Mouse (Mus musculus) forebrain, postnatal 0 days (tissue): ENCODE results near the gene Tigar. TPM values are rescaled to one million over a fixed set of nuclear protein-coding genes. Genes with fewer than 3 reads are reported as not detected.

Source experiments
- ATAC-seq: fragments of 200-750 bp; cut with Nextera tagmentation; 2 replicates; pipeline ENCODE4 v1.8.0; 2017; ENCODE audit warnings: mild to moderate bottlenecking, moderate library complexity
- DNase-seq: peaks from one replicate; pipeline ENCODE4 v3.0.0-alpha.2; 2015
- H3K27ac ChIP-seq: fragments of 300-500 bp; sonication (generic); 2 replicates; pipeline ENCODE4 v1.5.1; 2014; ENCODE audit warnings: low read depth, mild to moderate bottlenecking, antibody characterized with exemption, low read length, moderate library complexity, mixed read lengths
- H3K27me3 ChIP-seq: fragments of 300-500 bp; sonication (generic); 2 replicates; pipeline ENCODE4 v1.6.1; 2014; ENCODE audit warnings: mild to moderate bottlenecking, low read length, mixed read lengths; ENCODE audit not compliant: insufficient read depth
- H3K36me3 ChIP-seq: fragments of 300-500 bp; sonication (generic); 2 replicates; pipeline ENCODE4 v1.6.1; 2014; ENCODE audit warnings: mild to moderate bottlenecking, moderate library complexity; ENCODE audit not compliant: insufficient read depth
- H3K4me1 ChIP-seq: fragments of 300-500 bp; sonication (generic); 2 replicates; pipeline ENCODE4 v1.6.1; 2014; ENCODE audit warnings: antibody characterized with exemption; ENCODE audit not compliant: insufficient read depth
- H3K4me2 ChIP-seq: fragments of 300-500 bp; sonication (generic); 2 replicates; pipeline ENCODE4 v1.6.1; 2014; ENCODE audit warnings: low read depth, mild to moderate bottlenecking, moderate library complexity
- H3K4me3 ChIP-seq: fragments of 300-500 bp; sonication (generic); 2 replicates; pipeline ENCODE4 v1.5.1; 2014; ENCODE audit warnings: low read depth, low read length, mixed read lengths
- H3K9ac ChIP-seq: fragments of 300-500 bp; sonication (generic); 2 replicates; pipeline ENCODE4 v1.6.1; 2014; ENCODE audit warnings: mild to moderate bottlenecking
- H3K9me3 ChIP-seq: fragments of 300-500 bp; sonication (generic); 2 replicates; pipeline ENCODE4 v1.6.1; 2016; ENCODE audit warnings: low read length
- CTCF ChIP-seq: sonication (generic); IDR thresholded peaks from 2 replicates; pipeline ENCODE4 v1.5.1; 2016; ENCODE audit warnings: antibody characterized with exemption, control low read depth, low read depth
- WGBS: fragments of 180-500 bp; shearing (Covaris S2); extraction: QIAGEN DNeasy Blood & Tissue Kit; methylation state at CpG from one replicate; pipeline ENCODE4 v1.1.7; 2014; 5-methylcytosine and 5-hydroxymethylcytosine counted together
- polyA plus RNA-seq: library from polyadenylated mRNA; unstranded; fragments of >200 nt; fragmentation: Nextera tagmentation; extraction: Ambion mirVana; gene quantifications from 2 replicates; pipeline ENCODE4 v1.2.1, GENCODE M21; 2015
- total RNA-seq: library from RNA; depleted of rRNA; stranded (reverse); fragments of >200 nt; gene quantifications from 2 replicates; pipeline ENCODE4 v1.2.3, GENCODE M21; 2014

Gene Tigar
- total and polyA plus RNA-seq, 2 experiments from 2014 or later: 6.8 to 9.3 TPM

DNA sequence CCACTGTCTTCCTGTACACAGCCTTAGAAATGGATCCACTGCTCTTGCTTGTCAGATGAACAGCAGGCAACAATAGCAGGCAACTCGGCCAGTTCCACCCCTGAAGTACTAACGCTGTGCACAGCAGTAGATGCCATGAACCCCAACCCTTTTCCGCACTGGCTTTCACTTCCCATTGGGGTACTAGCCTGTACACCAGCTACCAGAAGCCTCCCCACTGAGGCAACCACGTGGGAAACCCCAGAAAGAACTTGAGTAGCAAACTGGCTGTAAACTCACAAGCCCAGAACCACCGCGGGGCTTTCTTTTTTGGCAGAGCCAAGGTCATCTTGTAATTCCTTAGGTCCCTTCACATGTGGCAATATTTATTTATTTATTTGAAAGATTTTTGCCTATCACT is 27.5 kb downstream of the Tigar start:
- H3K4me2 ChIP-seq: no peak overlapping the region
- H3K9me3 ChIP-seq: no peaks in the 10 kb centered on the region
- H3K27me3 ChIP-seq: no peaks in the 10 kb centered on the region
- TF ChIP-seq CTCF: no peak
- DNase-seq (no peak), ATAC-seq (no peak)
- H3K4me1 ChIP-seq: no peaks in the 10 kb centered on the region
- H3K9ac ChIP-seq: no peak overlapping the region
- H3K36me3 ChIP-seq: no peaks in the 10 kb centered on the region
- whole genome bisulfite sequencing: 69% methylated on average over 6 of the region's 6 CpGs
- no peak overlapping the region for H3K4me3 ChIP-seq
- no peak overlapping the region for H3K27ac ChIP-seq

DNA sequence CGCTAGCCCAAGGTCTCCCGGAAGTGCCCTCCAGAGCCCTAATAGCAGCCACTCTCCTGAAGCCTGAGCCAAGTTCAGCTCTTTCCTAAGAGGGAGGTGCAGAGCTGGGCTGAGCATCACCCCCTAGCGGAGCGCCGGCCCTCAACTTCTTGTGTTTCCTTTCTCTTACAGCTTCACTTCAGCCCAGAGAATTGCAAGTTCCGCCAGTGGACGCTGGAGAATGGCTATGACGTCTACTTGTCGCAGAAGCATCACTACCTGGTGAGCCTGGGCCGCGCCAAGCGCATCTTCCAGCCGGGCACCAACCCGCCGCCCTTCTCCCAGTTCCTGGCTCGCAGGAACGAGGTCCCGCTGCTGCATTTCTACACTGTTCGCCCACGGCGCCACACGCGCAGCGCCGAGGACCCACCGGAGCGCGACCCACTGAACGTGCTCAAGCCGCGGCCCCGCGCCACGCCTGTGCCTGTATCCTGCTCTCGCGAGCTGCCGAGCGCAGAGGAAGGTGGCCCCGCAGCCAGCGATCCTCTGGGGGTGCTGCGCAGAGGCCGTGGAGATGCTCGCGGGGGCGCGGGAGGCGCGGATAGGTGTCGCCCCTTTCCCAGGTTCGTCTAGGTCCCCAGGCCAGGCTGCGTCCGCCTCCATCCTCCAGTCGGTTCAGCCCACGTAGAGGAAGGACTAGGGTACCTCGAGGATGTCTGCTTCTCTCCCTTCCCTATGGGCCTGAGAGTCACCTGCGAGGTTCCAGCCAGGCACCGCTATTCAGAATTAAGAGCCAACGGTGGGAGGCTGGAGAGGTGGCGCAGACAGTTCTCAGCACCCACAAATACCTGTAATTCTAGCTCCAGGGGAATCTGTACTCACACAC is 29.3 kb downstream of the Tigar start:
- Histone ChIP-seq H3K4me3 (peak overlapping the region; percentile 56), H3K27ac (peak overlapping the region; percentile 83), H3K9me3 (no peaks in the 10 kb centered on the region), H3K4me1 (no peaks in the 10 kb centered on the region), H3K4me2 (peak overlapping the region; percentile 81), H3K27me3 (no peaks in the 10 kb centered on the region), H3K36me3 (no peaks in the 10 kb centered on the region), H3K9ac (peak overlapping the region; percentile 80)
- ATAC-seq: peak; percentile 93
- peak; percentile 87 for DNase-seq
- peak; percentile 77 for TF ChIP-seq CTCF
- WGBS: under 1% methylated on average over 54 of the region's 59 CpGs

DNA sequence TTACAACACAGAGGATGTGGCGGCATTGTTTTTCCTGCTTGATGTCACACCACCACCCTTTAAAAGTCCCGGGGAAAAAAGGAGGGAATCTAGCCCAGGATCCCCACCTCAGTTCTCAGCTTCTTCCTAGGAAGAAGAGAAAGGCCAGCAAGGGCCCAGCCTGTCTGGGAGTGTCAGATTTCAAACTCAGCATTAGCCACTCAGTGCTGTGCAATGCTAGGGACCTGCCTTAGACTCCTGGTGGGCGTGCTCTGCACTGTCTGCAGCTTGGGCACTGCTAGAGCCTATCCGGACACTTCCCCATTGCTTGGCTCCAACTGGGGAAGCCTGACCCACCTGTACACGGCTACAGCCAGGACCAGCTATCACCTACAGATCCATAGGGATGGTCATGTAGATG is 36.5 kb downstream of the Tigar start, which contains the start of gene Fgf23:
TSS of gene Fgf23 (plus strand) at position 86 of the 400 bp plus-strand sequence.
- no peak within 1 kb of the TSS for H3K27ac ChIP-seq
- H3K27me3 ChIP-seq: no peaks in the 10 kb centered on the region
- DNase-seq: no peak
- H3K4me3 ChIP-seq: no peak within 1 kb of the TSS
- no peaks in the 10 kb centered on the region for H3K9me3 ChIP-seq
- 12% methylated on average over 5 of the region's 5 CpGs for WGBS
- H3K4me2 ChIP-seq: no peak within 1 kb of the TSS
- no peaks in the 10 kb centered on the region for H3K4me1 ChIP-seq
- no peak for ATAC-seq
- no peaks in the 10 kb centered on the region for H3K36me3 ChIP-seq
- TF ChIP-seq CTCF: no peak
- H3K9ac ChIP-seq: no peak within 1 kb of the TSS

DNA sequence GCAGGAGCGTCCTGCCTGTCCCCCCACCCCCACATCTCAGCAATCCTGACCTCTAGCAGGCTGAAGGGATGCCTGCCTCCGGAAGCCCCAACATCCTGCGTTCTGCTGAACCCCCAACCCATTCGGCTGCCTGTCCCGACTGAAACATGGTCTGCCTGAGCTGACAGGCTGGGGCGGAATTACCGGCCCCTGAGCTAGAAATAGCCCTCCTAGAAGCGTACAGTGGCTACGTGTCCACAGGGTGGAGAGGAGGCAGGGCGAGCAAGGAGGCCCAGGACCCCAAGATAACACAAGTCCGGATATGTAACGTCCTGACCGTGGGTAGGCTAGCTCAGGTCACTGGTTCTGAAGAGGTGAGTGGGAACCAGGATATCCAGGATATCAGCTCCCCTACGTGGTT is 44.5 kb downstream of the Tigar start:
- ATAC-seq (no peak), DNase-seq (no peak)
- Histone ChIP-seq H3K36me3 (no peaks in the 10 kb centered on the region), H3K27me3 (no peaks in the 10 kb centered on the region), H3K4me2 (peak overlapping the region; percentile 10; the same call in 1 of the 2 replicates), H3K27ac (no peak overlapping the region), H3K9me3 (no peaks in the 10 kb centered on the region), H3K4me1 (no peaks in the 10 kb centered on the region), H3K9ac (no peak overlapping the region), H3K4me3 (no peak overlapping the region)
- WGBS: 10% methylated on average over 14 of the region's 14 CpGs
- TF ChIP-seq CTCF: no peak

DNA sequence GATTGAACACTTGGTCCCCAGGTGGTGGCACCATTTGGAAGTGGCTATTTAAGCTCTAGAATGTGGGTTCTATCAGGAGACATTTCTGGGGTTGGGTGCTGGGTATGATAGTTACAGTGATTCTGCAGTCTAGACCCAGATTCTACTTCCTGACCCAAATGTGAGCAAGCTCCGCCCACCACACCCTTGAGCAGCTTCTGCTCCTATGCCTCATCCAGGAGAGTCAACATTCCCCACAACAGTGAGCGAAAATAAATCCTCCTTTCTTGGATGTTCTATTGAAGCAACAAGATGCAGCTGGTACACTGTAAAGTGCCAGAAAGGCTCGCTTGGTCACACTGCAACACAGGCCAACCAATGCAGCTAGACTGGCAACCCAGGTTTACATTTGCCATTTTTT is 45.4 kb downstream of the Tigar start:
- no peaks in the 10 kb centered on the region for H3K36me3 ChIP-seq
- ATAC-seq (no peak), DNase-seq (no peak)
- H3K9me3 ChIP-seq: no peaks in the 10 kb centered on the region
- H3K4me3 ChIP-seq: no peak overlapping the region
- no peak for TF ChIP-seq CTCF
- 72% methylated on average over 3 of the region's 3 CpGs for WGBS
- H3K9ac ChIP-seq: no peak overlapping the region
- H3K4me1 ChIP-seq: no peaks in the 10 kb centered on the region
- H3K27ac ChIP-seq: no peak overlapping the region
- no peaks in the 10 kb centered on the region for H3K27me3 ChIP-seq
- H3K4me2 ChIP-seq: no peak overlapping the region

DNA sequence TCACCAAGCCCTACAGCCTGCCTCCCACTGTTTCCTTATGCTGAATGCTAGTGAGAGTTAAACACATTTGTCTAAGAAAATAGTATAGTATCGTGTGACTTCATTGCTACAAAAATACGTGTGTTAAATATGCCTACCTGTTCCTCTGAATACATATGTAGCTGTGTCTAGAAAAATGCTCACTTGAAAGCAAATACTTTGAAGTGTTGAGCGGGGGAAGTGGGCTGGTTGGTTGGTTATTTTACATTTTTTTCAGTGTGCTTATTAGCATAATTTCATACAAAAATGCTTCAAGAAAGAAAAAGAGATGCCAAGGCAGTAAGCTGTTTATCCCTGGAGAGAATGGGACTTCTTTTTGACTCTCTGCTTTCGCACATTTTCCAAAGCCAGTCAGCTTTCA is 49.4 kb downstream of the Tigar start:
- no peak overlapping the region for H3K4me3 ChIP-seq
- H3K9ac ChIP-seq: no peak overlapping the region
- no peak overlapping the region for H3K27ac ChIP-seq
- no peak overlapping the region for H3K4me2 ChIP-seq
- H3K4me1 ChIP-seq: no peaks in the 10 kb centered on the region
- DNase-seq (no peak), ATAC-seq (0 out of 2 replicates have a peak, but pooled peaks have one; percentile 23)
- H3K36me3 ChIP-seq: no peaks in the 10 kb centered on the region
- H3K27me3 ChIP-seq: no peaks in the 10 kb centered on the region
- 63% methylated on average over 4 of the region's 4 CpGs for WGBS
- no peak for TF ChIP-seq CTCF
- no peaks in the 10 kb centered on the region for H3K9me3 ChIP-seq

DNA sequence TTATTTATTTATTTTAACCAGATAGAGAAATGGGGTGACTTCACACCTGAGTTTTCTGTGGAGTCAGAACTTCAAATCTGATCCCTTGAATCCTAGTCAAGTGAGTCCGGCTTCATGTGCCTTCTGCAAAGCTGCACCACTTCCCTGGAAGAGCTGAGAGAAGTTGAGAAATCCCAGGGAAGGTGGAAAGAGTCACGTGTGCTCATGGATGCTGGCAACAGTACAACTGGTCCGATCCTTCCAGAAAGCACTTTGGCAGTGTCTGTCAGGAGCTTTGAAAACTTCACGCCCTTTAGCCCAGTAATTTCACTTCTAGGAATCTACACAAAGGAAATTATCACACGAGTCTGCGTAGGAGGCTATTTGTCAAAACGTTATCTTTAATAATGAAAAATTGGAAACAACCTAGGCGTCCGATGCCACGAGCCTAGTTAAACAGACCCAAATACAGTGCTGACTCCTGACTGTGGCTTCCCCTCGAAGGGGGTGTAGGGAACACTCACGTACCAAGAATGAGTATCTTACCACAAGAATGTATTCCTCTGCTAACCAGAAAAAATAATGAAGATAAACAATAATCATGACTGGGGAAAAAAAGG is 52.3 kb downstream of the Tigar start:
- no peak for TF ChIP-seq CTCF
- 63% methylated on average over 12 of the region's 12 CpGs for WGBS
- DNase-seq (no peak), ATAC-seq (no peak)
- Histone ChIP-seq H3K27me3 (no peaks in the 10 kb centered on the region), H3K27ac (no peak overlapping the region), H3K4me3 (no peak overlapping the region), H3K9ac (no peak overlapping the region), H3K36me3 (no peaks in the 10 kb centered on the region), H3K4me1 (no peaks in the 10 kb centered on the region), H3K9me3 (no peaks in the 10 kb centered on the region), H3K4me2 (no peak overlapping the region)
